Mouse (Mus musculus) kidney, postnatal 4 days (tissue): Measurements from ENCODE around the gene Neu4.
"Not testable (repeated sequence)": the region's sequence is repeated elsewhere in the genome, so short reads cannot be mapped to it uniquely, and the experiment has no call there.

ENCODE experiments used
- DNase-seq, 2 experiments: peaks; one replicate each; pipeline ENCODE4 v3.0.0; 2021; ENCODE audit warnings: mixed read lengths in 2 of 2

Gene Neu4

GRCm38 (mm10) chr1:94053530-94054216 lies 33.4 kb downstream of the Neu4 start:
- no peak for DNase-seq

DNA sequence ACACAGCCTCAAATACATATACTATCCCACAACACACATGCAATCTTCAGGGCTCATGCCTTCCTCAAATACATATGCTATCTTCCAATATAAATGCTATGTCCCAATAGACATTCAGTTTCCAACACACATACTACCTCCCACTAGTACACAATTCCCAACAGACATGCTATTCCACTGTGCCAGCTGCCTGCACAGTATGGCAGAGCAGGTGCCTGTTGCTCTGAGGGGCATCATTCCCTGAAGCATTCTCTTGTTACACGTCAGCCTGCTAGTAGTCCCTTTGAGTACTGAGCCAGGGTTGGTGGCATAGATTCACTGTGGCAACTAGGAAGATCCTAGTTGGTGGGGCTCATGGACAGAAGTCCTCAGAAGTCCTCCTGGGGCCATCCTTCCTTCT lies 34.2 kb downstream of the Neu4 start:
- no peak for DNase-seq

DNA sequence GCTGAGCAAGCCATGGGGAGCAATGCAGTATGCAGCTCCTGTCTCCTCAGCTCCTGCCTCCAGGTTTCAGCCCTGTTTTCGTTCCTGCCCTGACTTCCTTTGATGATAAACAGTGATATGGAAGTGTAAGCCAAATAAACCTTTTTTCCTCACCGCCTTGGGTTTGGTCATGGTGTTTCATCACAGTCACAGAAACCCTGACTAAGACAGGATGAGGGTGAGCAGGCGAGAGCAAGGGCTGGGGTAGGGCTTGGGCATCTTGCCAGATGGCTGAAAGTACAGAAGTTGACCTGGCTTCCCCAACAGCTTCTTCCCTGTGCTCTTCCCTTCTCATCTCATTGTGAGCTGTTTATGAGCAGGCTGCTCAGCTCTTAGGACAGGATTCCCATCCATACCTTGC lies 35.7 kb downstream of the Neu4 start:
- no peak for DNase-seq

DNA sequence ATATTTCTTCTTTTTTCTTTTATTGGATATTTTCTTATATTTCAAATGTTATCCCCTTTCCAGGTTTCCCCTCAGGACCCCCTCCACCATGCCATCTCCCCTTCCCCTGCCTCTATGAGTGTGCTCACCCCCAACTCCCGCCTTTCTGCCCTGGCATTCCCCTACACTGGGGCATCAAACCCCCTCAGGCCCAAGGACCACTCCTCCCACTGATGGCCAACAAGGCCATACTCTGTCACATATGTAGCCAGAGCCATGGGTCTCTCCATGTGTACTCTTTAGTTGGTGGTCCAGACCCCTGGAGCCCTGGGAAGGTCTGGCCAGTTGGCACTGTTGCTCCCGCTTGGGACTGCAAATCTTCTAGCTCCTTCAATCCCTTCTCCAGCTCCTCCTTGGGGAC lies 37.1 kb downstream of the Neu4 start:
- no peak for DNase-seq

DNA sequence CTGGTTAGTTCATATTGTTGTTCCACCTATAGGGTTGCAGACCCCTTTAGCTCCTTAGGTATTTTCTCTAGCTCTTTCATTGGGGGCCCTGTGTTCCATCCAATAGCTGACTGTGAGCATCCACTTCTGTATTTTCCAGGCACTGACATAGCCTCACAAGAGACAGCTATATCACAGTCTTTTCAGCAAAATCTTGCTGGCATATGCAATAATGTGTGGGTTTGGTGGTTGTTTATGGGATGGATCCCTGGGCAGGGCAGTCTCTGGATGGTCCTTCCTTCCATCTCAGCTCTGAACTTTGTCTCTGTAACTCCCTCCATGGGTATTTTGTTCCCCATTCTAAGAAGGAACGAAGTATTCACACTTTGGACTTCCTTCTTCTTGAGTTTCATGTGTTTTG lies 38.0 kb downstream of the Neu4 start:
- DNase-seq = not testable (repeated sequence)

GRCm38 (mm10) chr1:94074756-94075155 lies 54.5 kb downstream of the Neu4 start:
- no peak for DNase-seq

DNA sequence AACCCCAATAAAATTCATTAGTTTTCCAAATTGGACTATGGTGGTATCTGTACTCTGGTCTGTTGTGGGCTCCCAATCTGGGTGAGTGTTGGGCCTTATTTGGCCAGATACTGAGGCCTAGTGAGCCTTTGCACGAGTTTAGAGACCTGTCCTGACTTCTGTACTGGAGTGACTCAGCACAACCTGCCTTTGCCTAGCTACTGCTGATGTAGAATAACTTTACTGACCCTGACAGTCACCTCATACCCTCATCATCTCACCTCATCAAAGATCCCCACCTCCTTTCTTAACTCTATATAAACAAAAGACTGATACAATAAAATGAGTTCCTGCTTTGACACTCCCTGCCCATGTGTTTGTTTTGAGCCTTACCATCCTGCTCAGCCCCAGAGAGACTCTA lies 56.5 kb downstream of the Neu4 start:
- no peak for DNase-seq
